ENCODE assay signal across 15 mouse cellular contexts in the genomic region with DNA sequence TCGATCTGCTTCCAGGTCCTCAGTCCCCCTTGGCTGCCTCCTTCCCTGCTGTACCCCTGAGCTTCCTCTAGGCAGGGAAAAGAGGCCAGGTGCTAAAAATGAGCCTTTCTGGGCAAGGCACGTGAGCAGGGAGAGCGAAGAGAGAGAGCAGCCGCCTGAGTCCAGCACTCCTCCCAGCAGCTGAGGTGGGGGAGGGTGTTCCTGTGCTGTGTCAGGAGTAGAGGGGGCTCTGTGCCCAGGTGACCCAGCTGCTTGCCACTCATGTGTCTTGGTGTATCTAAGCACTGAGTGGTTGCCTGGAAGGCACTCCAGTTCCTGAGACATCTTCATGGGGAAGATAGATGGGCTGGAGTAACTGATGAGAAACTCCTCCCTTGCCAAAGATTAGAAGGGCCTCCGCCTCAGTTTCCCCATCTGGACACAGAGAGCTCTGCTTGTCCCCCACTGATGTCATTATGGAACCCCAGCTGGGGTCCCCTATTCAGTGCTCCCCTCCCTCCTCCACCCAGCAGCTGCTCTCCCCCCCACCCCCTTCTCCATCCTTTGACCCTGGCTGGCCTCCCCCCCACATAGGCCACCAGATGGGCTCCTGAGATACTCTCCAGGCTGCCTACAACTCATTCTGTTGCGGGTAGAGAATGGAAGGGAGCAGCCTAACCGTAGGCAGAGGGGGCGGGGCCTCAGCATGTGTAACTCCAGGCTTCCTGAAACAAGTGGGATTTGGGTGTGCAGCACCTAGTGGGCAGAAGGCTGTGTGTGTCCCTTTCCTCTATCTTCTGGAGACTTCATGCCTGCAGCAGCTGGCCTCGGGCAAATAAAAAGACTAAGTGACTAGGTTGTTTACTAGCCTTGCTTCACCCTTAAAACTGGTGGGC. TPM values are rescaled to one million over a fixed set of nuclear protein-coding genes. Genes with fewer than 3 reads are reported as not detected.
DNase-seq lines count a peak whose midpoint lies in the region; ATAC-seq and TF ChIP-seq lines count a peak whose summit lies in the region.
"Had no signal": no experiment of that assay in that cellular context is flagged by ENCODE, and none has a peak within 500 bp of the region (broad histone marks: within the 10 kb centered on the region; RNA-seq: fewer than 3 reads in every experiment).

No protein-coding gene starts in this region.

- 0 out of 2 replicates have a peak, but pooled peaks have one; percentile 6 for TF ChIP-seq CTCF in midbrain, postnatal 0 days (IDR thresholded peaks at IDR 0.05)
- no peak for TF ChIP-seq CTCF in forebrain, postnatal 0 days (IDR thresholded peaks at IDR 0.05; ENCODE audit: low read depth)

- no peaks in the 10 kb centered on the region for H3K9me3 ChIP-seq in hindbrain, embryonic 12.5 days (replicated peaks)
- no peaks in the 10 kb centered on the region for H3K9me3 ChIP-seq in midbrain, postnatal 0 days (ENCODE audit: low read length)
- no peaks in the 10 kb centered on the region for H3K9me3 ChIP-seq in forebrain, postnatal 0 days (ENCODE audit: low read length)
- H3K9me3 ChIP-seq: forebrain, embryonic 15.5 days; heart, embryonic 13.5 days; lung, embryonic 15.5 days had no signal

- H3K27me3 ChIP-seq in hindbrain, embryonic 12.5 days = peaks cover 36% of the 10 kb centered on the region
- H3K27me3 ChIP-seq in midbrain, postnatal 0 days (ENCODE audit: insufficient read depth, low read length) = no peaks in the 10 kb centered on the region
- H3K27me3 ChIP-seq in forebrain, postnatal 0 days (ENCODE audit: insufficient read depth, low read length) = peaks cover 30% of the 10 kb centered on the region

- H3K4me1 ChIP-seq in hindbrain, embryonic 12.5 days = peaks cover 87% of the 10 kb centered on the region
- H3K4me1 ChIP-seq in midbrain, postnatal 0 days (ENCODE audit: insufficient read depth, low read length) = no peaks in the 10 kb centered on the region; the same call in 1 of the 2 replicates
- H3K4me1 ChIP-seq in forebrain, postnatal 0 days (ENCODE audit: insufficient read depth) = no peaks in the 10 kb centered on the region

- H3K4me2 ChIP-seq in hindbrain, embryonic 12.5 days (replicated peaks) = peak overlapping the region; percentile 68
- no peak overlapping the region for H3K4me2 ChIP-seq in midbrain, postnatal 0 days (ENCODE audit: low read depth, low read length, poor library complexity, severe bottlenecking)
- no peak overlapping the region for H3K4me2 ChIP-seq in forebrain, postnatal 0 days (ENCODE audit: low read depth)
- H3K4me2 ChIP-seq: forebrain, embryonic 15.5 days; heart, embryonic 13.5 days; lung, embryonic 15.5 days had no signal

- peak; percentile 80 for DNase-seq in layer of hippocampus, adult 9-11 months
- no peak for DNase-seq in layer of hippocampus, adult 11-12 months (ENCODE audit: low spot score)
- peak; percentile 82 for DNase-seq in brain, adult 2 months (ENCODE audit: low read depth, low spot score)
- no peak for DNase-seq in midbrain, postnatal 0 days (ENCODE audit: low spot score)
- DNase-seq in cerebellum, adult 9-11 months = no peak
- DNase-seq in forebrain, postnatal 0 days = no peak
- DNase-seq: adrenal gland, postnatal 36 days; gastrocnemius, postnatal 36 days; kidney, postnatal 25 days; thymus, postnatal 14 days had no signal

- peaks cover 15% of the 10 kb centered on the region for H3K36me3 ChIP-seq in hindbrain, embryonic 12.5 days
- H3K36me3 ChIP-seq in midbrain, postnatal 0 days (ENCODE audit: insufficient read depth, low read length) = peaks cover 15% of the 10 kb centered on the region
- peaks cover 32% of the 10 kb centered on the region for H3K36me3 ChIP-seq in forebrain, postnatal 0 days (ENCODE audit: insufficient read depth)

- peak overlapping the region; percentile 57; the same call in 1 of the 2 replicates for H3K4me3 ChIP-seq in hindbrain, embryonic 12.5 days
- no peak overlapping the region for H3K4me3 ChIP-seq in midbrain, postnatal 0 days (ENCODE audit: low read depth, low read length)
- H3K4me3 ChIP-seq in forebrain, postnatal 0 days (ENCODE audit: low read depth, low read length) = no peak overlapping the region
- H3K4me3 ChIP-seq: forebrain, embryonic 15.5 days; heart, embryonic 13.5 days; lung, embryonic 15.5 days had no signal

- H3K27ac ChIP-seq in hindbrain, embryonic 12.5 days = peak overlapping the region; percentile 98
- no peak overlapping the region for H3K27ac ChIP-seq in midbrain, postnatal 0 days (ENCODE audit: low read depth, low read length)
- H3K27ac ChIP-seq in forebrain, postnatal 0 days (ENCODE audit: low read depth, low read length) = no peak overlapping the region
- H3K27ac ChIP-seq: forebrain, embryonic 15.5 days; heart, embryonic 13.5 days; lung, embryonic 15.5 days had no signal

- H3K9ac ChIP-seq in hindbrain, embryonic 12.5 days = peak overlapping the region; percentile 90
- no peak overlapping the region for H3K9ac ChIP-seq in midbrain, postnatal 0 days (replicated peaks; ENCODE audit: low read length, poor library complexity, severe bottlenecking)
- H3K9ac ChIP-seq in forebrain, postnatal 0 days = no peak overlapping the region
- H3K9ac ChIP-seq: forebrain, embryonic 15.5 days; heart, embryonic 13.5 days; lung, embryonic 15.5 days had no signal

- ATAC-seq in hindbrain, embryonic 12.5 days (ENCODE audit: low FRiP score) = peak; percentile 52
- no peak for ATAC-seq in midbrain, postnatal 0 days (ENCODE audit: low FRiP score)
- no peak for ATAC-seq in forebrain, postnatal 0 days
- no peak for ATAC-seq in inflammation-experienced regulatory T-cells, adult 6 months
- ATAC-seq: forebrain, embryonic 15.5 days had no signal

- WGBS in hindbrain, embryonic 12.5 days = 29% methylated on average over 9 of the region's 9 CpGs
- 20% methylated on average over 9 of the region's 9 CpGs for WGBS in midbrain, postnatal 0 days
- WGBS in forebrain, postnatal 0 days = 61% methylated on average over 9 of the region's 9 CpGs

RNA-seq across cellular contexts. Expression of a gene that starts 23.6 kb away (rescaled TPM):
- polyA plus RNA-seq in hindbrain, embryonic 12.5 days (2016; fragmentation: Nextera tagmentation; extraction: Ambion mirVana) = 16.4 and 19.5 TPM in 2 replicates
- total RNA-seq in midbrain, postnatal 0 days (2014; rRNA removed) = 66.9 and 73.5 TPM in 2 replicates
- polyA plus RNA-seq in midbrain, postnatal 0 days (2015; fragmentation: Nextera tagmentation; extraction: Ambion mirVana) = 30.7 and 32.6 TPM in 2 replicates
- 58.9 and 91.9 TPM in 2 replicates for total RNA-seq in forebrain, postnatal 0 days (2014; rRNA removed)
- polyA plus RNA-seq in forebrain, postnatal 0 days (2015; fragmentation: Nextera tagmentation; extraction: Ambion mirVana) = 27.3 and 29.4 TPM in 2 replicates
- 10 to 100 TPM; 18.3 to 22.8 (median 22.5) TPM for polyA plus RNA-seq in inflammation-experienced regulatory T-cells, adult 6 months (2017; shearing (Covaris generic))

RNA-seq across cellular contexts. Expression of a gene that starts 25.5 kb away (rescaled TPM):
- 28.5 and 30.2 TPM in 2 replicates for polyA plus RNA-seq in hindbrain, embryonic 12.5 days (2016; fragmentation: Nextera tagmentation; extraction: Ambion mirVana)
- 21.4 and 28.0 TPM in 2 replicates for total RNA-seq in midbrain, postnatal 0 days (2014; rRNA removed)
- 22.8 and 26.0 TPM in 2 replicates for polyA plus RNA-seq in midbrain, postnatal 0 days (2015; fragmentation: Nextera tagmentation; extraction: Ambion mirVana)
- 13.6 and 16.9 TPM in 2 replicates for total RNA-seq in forebrain, postnatal 0 days (2014; rRNA removed)
- 10.8 and 14.1 TPM in 2 replicates for polyA plus RNA-seq in forebrain, postnatal 0 days (2015; fragmentation: Nextera tagmentation; extraction: Ambion mirVana)
- polyA plus RNA-seq in inflammation-experienced regulatory T-cells, adult 6 months (2017; shearing (Covaris generic)) = 1 to 10 TPM in 1 of 3 experiments, under 1 TPM in 2; 0.46 to 3.9 (median 0.59) TPM

RNA-seq across cellular contexts. Expression of a gene that starts 41.0 kb away (rescaled TPM):
- 28.3 and 29.3 TPM in 2 replicates for polyA plus RNA-seq in hindbrain, embryonic 12.5 days (2016; fragmentation: Nextera tagmentation; extraction: Ambion mirVana)
- total RNA-seq in midbrain, postnatal 0 days (2014; rRNA removed) = 111 and 128 TPM in 2 replicates
- 48.5 and 50.2 TPM in 2 replicates for polyA plus RNA-seq in midbrain, postnatal 0 days (2015; fragmentation: Nextera tagmentation; extraction: Ambion mirVana)
- total RNA-seq in forebrain, postnatal 0 days (2014; rRNA removed) = 74.9 and 82.9 TPM in 2 replicates
- polyA plus RNA-seq in forebrain, postnatal 0 days (2015; fragmentation: Nextera tagmentation; extraction: Ambion mirVana) = 32.3 and 40.3 TPM in 2 replicates
- polyA plus RNA-seq in inflammation-experienced regulatory T-cells, adult 6 months (2017; shearing (Covaris generic)) = 1 to 10 TPM; 1.2 to 3.7 (median 2.3) TPM

RNA-seq across cellular contexts. Expression of a gene that starts 45.6 kb away (rescaled TPM):
- 87.9 and 97.0 TPM in 2 replicates for polyA plus RNA-seq in hindbrain, embryonic 12.5 days (2016; fragmentation: Nextera tagmentation; extraction: Ambion mirVana)
- 77.0 and 102 TPM in 2 replicates for total RNA-seq in midbrain, postnatal 0 days (2014; rRNA removed)
- polyA plus RNA-seq in midbrain, postnatal 0 days (2015; fragmentation: Nextera tagmentation; extraction: Ambion mirVana) = 72.0 and 90.9 TPM in 2 replicates
- total RNA-seq in forebrain, postnatal 0 days (2014; rRNA removed) = 103 and 109 TPM in 2 replicates
- 40.3 and 60.8 TPM in 2 replicates for polyA plus RNA-seq in forebrain, postnatal 0 days (2015; fragmentation: Nextera tagmentation; extraction: Ambion mirVana)
- 10 to 100 TPM; 47.8 to 56.0 (median 52.8) TPM for polyA plus RNA-seq in inflammation-experienced regulatory T-cells, adult 6 months (2017; shearing (Covaris generic))

RNA-seq across cellular contexts. Expression of a gene that starts 55.2 kb away (rescaled TPM):
- 43.1 and 43.3 TPM in 2 replicates for polyA plus RNA-seq in hindbrain, embryonic 12.5 days (2016; fragmentation: Nextera tagmentation; extraction: Ambion mirVana)
- total RNA-seq in midbrain, postnatal 0 days (2014; rRNA removed) = 36.7 and 50.7 TPM in 2 replicates
- polyA plus RNA-seq in midbrain, postnatal 0 days (2015; fragmentation: Nextera tagmentation; extraction: Ambion mirVana) = 25.7 and 32.0 TPM in 2 replicates
- total RNA-seq in forebrain, postnatal 0 days (2014; rRNA removed) = 52.3 and 68.7 TPM in 2 replicates
- 22.4 and 27.3 TPM in 2 replicates for polyA plus RNA-seq in forebrain, postnatal 0 days (2015; fragmentation: Nextera tagmentation; extraction: Ambion mirVana)
- 10 to 100 TPM; 21.5 to 28.8 (median 24.7) TPM for polyA plus RNA-seq in inflammation-experienced regulatory T-cells, adult 6 months (2017; shearing (Covaris generic))

Comparison
In these comparisons a context has a peak if more than half of its experiments do, and no peak if none do; other contexts are left out.
1. DNase-seq: peak in layer of hippocampus, adult 9-11 months (single experiment) and brain, adult 2 months (single experiment); none in layer of hippocampus, adult 11-12 months (single experiment), midbrain, postnatal 0 days (single experiment), cerebellum, adult 9-11 months (single experiment) and forebrain, postnatal 0 days (single experiment).